Mouse (Mus musculus): ENCODE measurements around the gene Gtf3c2. TPM values are rescaled to one million over a fixed set of nuclear protein-coding genes. Genes with fewer than 3 reads are reported as not detected.

Gene Gtf3c2
- total and polyA plus RNA-seq, 3 experiments, result 22.8 to 96.9 (median 49.4) TPM

- Histone ChIP-seq H3K27me3 (replicated peaks) (no peaks in the 10 kb centered on the region), H3K9ac (ENCODE audit: insufficient read depth, low read depth) (no peak overlapping the region), H3K27ac (ENCODE audit: insufficient read depth, low read depth) (no peak overlapping the region), H3K9me3 (replicated peaks; ENCODE audit: low read length) (no peaks in the 10 kb centered on the region), H3K4me2 (ENCODE audit: insufficient read depth, low read depth, poor library complexity, severe bottlenecking) (no peak overlapping the region), H3K4me3 (replicated peaks in 1 of 3; ENCODE audit: low read depth in 2 of 3, low read length in 2 of 3, poor library complexity in 1 of 3) (no peak overlapping the region), H3K79me2 (replicated peaks; ENCODE audit: control insufficient read depth, extremely low read depth, insufficient read depth, poor library complexity, severe bottlenecking) (peaks cover 18% of the 10 kb centered on the region), H3K36me3 (replicated peaks in 1 of 2; ENCODE audit: control insufficient read depth in 1 of 2, insufficient read depth in 1 of 2, low read length in 1 of 2) (peaks cover 65 to 80% of the 10 kb centered on the region in 2 experiments), H3K4me1 (ENCODE audit: control insufficient read depth in 1 of 2, insufficient read depth in 2 of 2) (peaks cover 8 to 38% of the 10 kb centered on the region in 2 experiments)
- in situ Hi-C loops (cut with MboI; ENCODE audit: low pct_ligation_motif_present, low pct_unique_long_range_greater_than_20kb, low sequenced_read_pairs), result no loop called here
- no peak for DNase-seq (ENCODE audit: extremely low read depth)
- dilution Hi-C loops (cut with MboI; ENCODE audit: extremely low pct_ligation_motif_present, extremely low pct_unique_long_range_greater_than_20kb, low sequenced_read_pairs), result no loop called here
- TF ChIP-seq NELFE (IDR thresholded peaks at IDR 0.05; ENCODE audit: low read depth, low read length) (no peak), JUN (IDR thresholded peaks at IDR 0.05; ENCODE audit: insufficient read depth, low read depth, low read length) (no peak), TBP (conservative IDR thresholded peaks at IDR 0.05; ENCODE audit: low read depth, low read length) (no peak), USF1 (IDR thresholded peaks at IDR 0.05; ENCODE audit: low read depth, low read length) (no peak), USF2 (conservative IDR thresholded peaks at IDR 0.05; ENCODE audit: low read depth, low read length) (no peak), TCF12 (IDR thresholded peaks at IDR 0.05; ENCODE audit: low read depth, low read length) (no peak), MAFK (IDR thresholded peaks at IDR 0.05; ENCODE audit: insufficient replicate concordance, low read length) (no peak), ZC3H11A (IDR thresholded peaks at IDR 0.05; ENCODE audit: low read depth, low read length) (no peak), ZMIZ1 (IDR thresholded peaks at IDR 0.05; ENCODE audit: low read depth, low read length) (peak; percentile 75; the same call in 1 of the 2 replicates), POLR2AphosphoS2 (IDR thresholded peaks at IDR 0.05; ENCODE audit: low read depth, low read length) (peak; percentile 84), CTCF (conservative IDR thresholded peaks at IDR 0.05 in 1 of 2, IDR thresholded peaks at IDR 0.05 in 1 of 2; ENCODE audit: low read depth in 2 of 2, low read length in 2 of 2) (no peak), ZNF384 (IDR thresholded peaks at IDR 0.05; ENCODE audit: low read depth, low read length) (no peak), RCOR1 (conservative IDR thresholded peaks at IDR 0.05; ENCODE audit: low read depth, low read length) (no peak), NRF1 (IDR thresholded peaks at IDR 0.05; ENCODE audit: low read depth, low read length) (no peak), E2F4 (IDR thresholded peaks at IDR 0.05; ENCODE audit: insufficient replicate concordance, low read depth, low read length) (no peak)
These were observed 18.8 kb upstream of the Gtf3c2 start for GRCm38 (mm10) chr5:31198616-31199320.

- peaks cover 8 to 36% of the 10 kb centered on the region in 2 experiments for H3K4me1 ChIP-seq (ENCODE audit: control insufficient read depth in 1 of 2, insufficient read depth in 2 of 2)
- H3K9ac ChIP-seq (ENCODE audit: insufficient read depth, low read depth), result no peak overlapping the region
- dilution Hi-C loops (cut with MboI; ENCODE audit: extremely low pct_ligation_motif_present, extremely low pct_unique_long_range_greater_than_20kb, low sequenced_read_pairs) (no loop called here), in situ Hi-C loops (cut with MboI; ENCODE audit: low pct_ligation_motif_present, low pct_unique_long_range_greater_than_20kb, low sequenced_read_pairs) (no loop called here)
- H3K4me2 ChIP-seq (ENCODE audit: insufficient read depth, low read depth, poor library complexity, severe bottlenecking), result no peak overlapping the region
- H3K27me3 ChIP-seq (replicated peaks), result no peaks in the 10 kb centered on the region
- DNase-seq (ENCODE audit: extremely low read depth), result no peak
- TF ChIP-seq ZMIZ1 (IDR thresholded peaks at IDR 0.05; ENCODE audit: low read depth, low read length), result no peak
- no peak for TF ChIP-seq SIN3A (IDR thresholded peaks at IDR 0.05; ENCODE audit: low read length)
- no peak for TF ChIP-seq UBTF (IDR thresholded peaks at IDR 0.05; ENCODE audit: low read depth, low read length)
- TF ChIP-seq RAD21 (IDR thresholded peaks at IDR 0.05; ENCODE audit: low read depth, low read length), result no peak
- TF ChIP-seq JUN (IDR thresholded peaks at IDR 0.05; ENCODE audit: insufficient read depth, low read depth, low read length), result no peak
- TF ChIP-seq IRF4 (IDR thresholded peaks at IDR 0.05; ENCODE audit: low read depth, low read length), result no peak
- no peak for TF ChIP-seq POLR2A (IDR thresholded peaks at IDR 0.05; ENCODE audit: low read depth, low read length)
- TF ChIP-seq NRF1 (IDR thresholded peaks at IDR 0.05; ENCODE audit: low read depth, low read length), result no peak
- TF ChIP-seq MYC (IDR thresholded peaks at IDR 0.05; ENCODE audit: low read depth, low read length), result no peak
- H3K27ac ChIP-seq (ENCODE audit: insufficient read depth, low read depth), result no peak overlapping the region
- H3K79me2 ChIP-seq (replicated peaks; ENCODE audit: control insufficient read depth, extremely low read depth, insufficient read depth, poor library complexity, severe bottlenecking), result peaks cover 22% of the 10 kb centered on the region
- H3K9me3 ChIP-seq (replicated peaks; ENCODE audit: low read length), result no peaks in the 10 kb centered on the region
- H3K4me3 ChIP-seq (replicated peaks in 1 of 3; ENCODE audit: low read depth in 2 of 3, low read length in 2 of 3, poor library complexity in 1 of 3), result no peak overlapping the region
- peaks cover 61 to 74% of the 10 kb centered on the region in 2 experiments for H3K36me3 ChIP-seq (replicated peaks in 1 of 2; ENCODE audit: control insufficient read depth in 1 of 2, insufficient read depth in 1 of 2, low read length in 1 of 2)
These were observed 18.2 kb upstream of the Gtf3c2 start for GRCm38 (mm10) chr5:31198170-31198569.

Measured in CH12.LX (cell line).